Mouse (Mus musculus) hindbrain, embryonic 13.5 days (tissue): ENCODE results near the gene Dchs2. TPM values are rescaled to one million over a fixed set of nuclear protein-coding genes. Genes with fewer than 3 reads are reported as not detected.

Experiments used
- ATAC-seq: fragments of 200-750 bp; cut with Nextera tagmentation; 2 replicates; pipeline ENCODE4 v1.8.0; 2017; ENCODE audit warnings: moderate TSS enrichment; ENCODE audit not compliant: low FRiP score
- H3K27ac ChIP-seq: fragments of 300-500 bp; sonication (generic); 2 replicates; pipeline ENCODE4 v1.5.1; 2015; ENCODE audit warnings: inconsistent platforms, mild to moderate bottlenecking, moderate library complexity
- H3K27me3 ChIP-seq: fragments of 300-500 bp; sonication (generic); 2 replicates; pipeline ENCODE4 v1.6.1; 2015; ENCODE audit warnings: mild to moderate bottlenecking, inconsistent platforms
- H3K36me3 ChIP-seq: fragments of 300-500 bp; sonication (generic); 2 replicates; pipeline ENCODE4 v1.6.1; 2015; ENCODE audit warnings: mild to moderate bottlenecking, inconsistent platforms
- H3K4me1 ChIP-seq: fragments of 300-500 bp; sonication (generic); replicated peaks from 2 replicates; pipeline ENCODE4 v1.6.1; 2015; ENCODE audit warnings: inconsistent platforms
- H3K4me2 ChIP-seq: fragments of 300-500 bp; sonication (generic); 2 replicates; pipeline ENCODE4 v1.6.1; 2015; ENCODE audit warnings: inconsistent platforms, mild to moderate bottlenecking, moderate library complexity
- H3K4me3 ChIP-seq: fragments of 300-500 bp; sonication (generic); 2 replicates; pipeline ENCODE4 v1.5.1; 2015; ENCODE audit warnings: mild to moderate bottlenecking, inconsistent platforms
- H3K9ac ChIP-seq: fragments of 300-500 bp; sonication (generic); 2 replicates; pipeline ENCODE4 v1.6.1; 2015; ENCODE audit warnings: mild to moderate bottlenecking, inconsistent platforms
- H3K9me3 ChIP-seq: fragments of 300-500 bp; sonication (generic); 2 replicates; pipeline ENCODE4 v1.6.1; 2016; ENCODE audit warnings: inconsistent platforms
- WGBS: fragments of 180-500 bp; shearing (Covaris S2); methylation state at CpG from one replicate; pipeline ENCODE4 v1.1.7; 2015; 5-methylcytosine and 5-hydroxymethylcytosine counted together
- polyA plus RNA-seq: library from polyadenylated mRNA; unstranded; fragments of >200 nt; fragmentation: Nextera tagmentation; extraction: Ambion mirVana; gene quantifications from 2 replicates; pipeline ENCODE4 v1.2.1, GENCODE M21; 2015

The Dchs2 gene
- polyA plus RNA-seq, 1 experiment from 2014 or later = 0.87 TPM

- no peak for ATAC-seq
- Histone ChIP-seq H3K9ac (no peak overlapping the region), H3K27ac (no peak overlapping the region), H3K4me3 (no peak overlapping the region), H3K4me2 (no peak overlapping the region), H3K9me3 (no peaks in the 10 kb centered on the region), H3K27me3 (no peaks in the 10 kb centered on the region), H3K36me3 (no peaks in the 10 kb centered on the region), H3K4me1 (no peaks in the 10 kb centered on the region)
- WGBS = 88% methylated on average over 4 of the region's 4 CpGs
These were observed 90.3 kb downstream of the Dchs2 start for GRCm38 (mm10) chr3:83218059-83218458.

GRCm38 (mm10) chr3:83220101-83220500 lies 92.4 kb downstream of the Dchs2 start:
- no peaks in the 10 kb centered on the region for H3K27me3 ChIP-seq
- H3K27ac ChIP-seq = no peak overlapping the region
- no peaks in the 10 kb centered on the region for H3K36me3 ChIP-seq
- H3K4me1 ChIP-seq = no peaks in the 10 kb centered on the region
- 95% methylated on average over 2 of the region's 2 CpGs for WGBS
- H3K4me2 ChIP-seq = no peak overlapping the region
- no peak overlapping the region for H3K9ac ChIP-seq
- no peaks in the 10 kb centered on the region for H3K9me3 ChIP-seq
- no peak overlapping the region for H3K4me3 ChIP-seq
- no peak for ATAC-seq

GRCm38 (mm10) chr3:83222125-83222524 lies 94.4 kb downstream of the Dchs2 start:
- Histone ChIP-seq H3K27ac (no peak overlapping the region), H3K4me3 (no peak overlapping the region), H3K9me3 (no peaks in the 10 kb centered on the region), H3K9ac (no peak overlapping the region), H3K27me3 (no peaks in the 10 kb centered on the region), H3K4me2 (no peak overlapping the region), H3K4me1 (no peaks in the 10 kb centered on the region), H3K36me3 (no peaks in the 10 kb centered on the region)
- no peak for ATAC-seq
- WGBS = 61% methylated on average over 5 of the region's 5 CpGs

GRCm38 (mm10) chr3:83228383-83228782 lies 100.6 kb downstream of the Dchs2 start:
- no peaks in the 10 kb centered on the region for H3K27me3 ChIP-seq
- ATAC-seq = no peak
- no peaks in the 10 kb centered on the region for H3K9me3 ChIP-seq
- no peak overlapping the region for H3K27ac ChIP-seq
- H3K4me3 ChIP-seq = no peak overlapping the region
- no peaks in the 10 kb centered on the region for H3K36me3 ChIP-seq
- H3K4me2 ChIP-seq = no peak overlapping the region
- H3K4me1 ChIP-seq = no peaks in the 10 kb centered on the region
- H3K9ac ChIP-seq = no peak overlapping the region
- WGBS = 84% methylated on average over 9 of the region's 9 CpGs

- Histone ChIP-seq H3K4me3 (no peak overlapping the region), H3K27ac (no peak overlapping the region), H3K4me2 (no peak overlapping the region), H3K36me3 (no peaks in the 10 kb centered on the region), H3K4me1 (peaks cover 7% of the 10 kb centered on the region; the same call in 1 of the 2 replicates), H3K9ac (no peak overlapping the region), H3K27me3 (no peaks in the 10 kb centered on the region), H3K9me3 (no peaks in the 10 kb centered on the region)
- ATAC-seq = no peak
- 84% methylated on average over 2 of the region's 2 CpGs for WGBS
These were observed 102.6 kb downstream of the Dchs2 start for GRCm38 (mm10) chr3:83230326-83230725.

- Histone ChIP-seq H3K4me3 (no peak overlapping the region), H3K4me2 (no peak overlapping the region), H3K9me3 (no peaks in the 10 kb centered on the region), H3K36me3 (no peaks in the 10 kb centered on the region), H3K9ac (no peak overlapping the region), H3K27ac (no peak overlapping the region), H3K4me1 (peaks cover 7% of the 10 kb centered on the region; the same call in 1 of the 2 replicates), H3K27me3 (no peaks in the 10 kb centered on the region)
- 69% methylated on average over 4 of the region's 4 CpGs for WGBS
- ATAC-seq = no peak
These were observed 106.7 kb downstream of the Dchs2 start for GRCm38 (mm10) chr3:83234457-83234856.

- no peak for ATAC-seq
- Histone ChIP-seq H3K4me1 (peaks cover 7% of the 10 kb centered on the region; the same call in 1 of the 2 replicates), H3K4me3 (no peak overlapping the region), H3K27ac (no peak overlapping the region), H3K27me3 (no peaks in the 10 kb centered on the region), H3K36me3 (no peaks in the 10 kb centered on the region), H3K4me2 (no peak overlapping the region), H3K9ac (no peak overlapping the region), H3K9me3 (no peaks in the 10 kb centered on the region)
- 86% methylated on average over 5 of the region's 5 CpGs for WGBS
These were observed 107.3 kb downstream of the Dchs2 start for GRCm38 (mm10) chr3:83235061-83235460.

- Histone ChIP-seq H3K4me3 (no peak overlapping the region), H3K9ac (no peak overlapping the region), H3K27ac (no peak overlapping the region), H3K9me3 (no peaks in the 10 kb centered on the region), H3K36me3 (no peaks in the 10 kb centered on the region), H3K27me3 (no peaks in the 10 kb centered on the region), H3K4me1 (0 out of 2 replicates have a peak, but pooled peaks cover 2% of the 10 kb centered on the region), H3K4me2 (no peak overlapping the region)
- ATAC-seq = no peak
- WGBS = 55% methylated on average over 5 of the region's 5 CpGs
These were observed 118.8 kb downstream of the Dchs2 start for GRCm38 (mm10) chr3:83246536-83246935.

- H3K9ac ChIP-seq = no peak overlapping the region
- no peaks in the 10 kb centered on the region for H3K27me3 ChIP-seq
- no peak overlapping the region for H3K4me3 ChIP-seq
- ATAC-seq = no peak
- H3K36me3 ChIP-seq = no peaks in the 10 kb centered on the region
- WGBS = 91% methylated on average over 4 of the region's 4 CpGs
- 0 out of 2 replicates have a peak, but pooled peaks cover 2% of the 10 kb centered on the region for H3K4me1 ChIP-seq
- H3K4me2 ChIP-seq = no peak overlapping the region
- no peaks in the 10 kb centered on the region for H3K9me3 ChIP-seq
- no peak overlapping the region for H3K27ac ChIP-seq
These were observed 122.3 kb downstream of the Dchs2 start for GRCm38 (mm10) chr3:83250001-83250545.

- H3K9me3 ChIP-seq = no peaks in the 10 kb centered on the region
- H3K9ac ChIP-seq = no peak overlapping the region
- no peak overlapping the region for H3K4me2 ChIP-seq
- no peaks in the 10 kb centered on the region for H3K27me3 ChIP-seq
- no peak overlapping the region for H3K4me3 ChIP-seq
- no peaks in the 10 kb centered on the region for H3K4me1 ChIP-seq
- WGBS = 85% methylated on average over 7 of the region's 7 CpGs
- no peaks in the 10 kb centered on the region for H3K36me3 ChIP-seq
- no peak for ATAC-seq
- H3K27ac ChIP-seq = no peak overlapping the region
These were observed 124.2 kb downstream of the Dchs2 start for GRCm38 (mm10) chr3:83251899-83252298.

- WGBS = 72% methylated on average over 4 of the region's 4 CpGs
- H3K4me3 ChIP-seq = no peak overlapping the region
These were observed 131.7 kb downstream of the Dchs2 start for GRCm38 (mm10) chr3:83259421-83259820.

GRCm38 (mm10) chr3:83266009-83266408 lies 138.3 kb downstream of the Dchs2 start:
- H3K27me3 ChIP-seq = no peaks in the 10 kb centered on the region
- H3K4me1 ChIP-seq = no peaks in the 10 kb centered on the region
- no peaks in the 10 kb centered on the region for H3K36me3 ChIP-seq
- H3K4me3 ChIP-seq = no peak overlapping the region
- H3K9ac ChIP-seq = no peak overlapping the region
- H3K4me2 ChIP-seq = no peak overlapping the region
- H3K27ac ChIP-seq = no peak overlapping the region
- WGBS = 94% methylated on average over 4 of the region's 4 CpGs
- H3K9me3 ChIP-seq = no peaks in the 10 kb centered on the region
- ATAC-seq = no peak

More at GRCm38 (mm10) chr3:83259421-83259820, 131.7 kb downstream of the Dchs2 start:
- H3K27ac ChIP-seq = no peak overlapping the region
- no peaks in the 10 kb centered on the region for H3K9me3 ChIP-seq
- no peak for ATAC-seq
- no peak overlapping the region for H3K9ac ChIP-seq
- no peaks in the 10 kb centered on the region for H3K27me3 ChIP-seq
- H3K4me2 ChIP-seq = no peak overlapping the region
- no peaks in the 10 kb centered on the region for H3K4me1 ChIP-seq
- H3K36me3 ChIP-seq = no peaks in the 10 kb centered on the region

- no peaks in the 10 kb centered on the region for H3K36me3 ChIP-seq
- no peaks in the 10 kb centered on the region for H3K27me3 ChIP-seq
- no peak overlapping the region for H3K4me3 ChIP-seq
- no peak overlapping the region for H3K4me2 ChIP-seq
- no peaks in the 10 kb centered on the region for H3K4me1 ChIP-seq
- no peak overlapping the region for H3K27ac ChIP-seq
- no peak for ATAC-seq
- no peak overlapping the region for H3K9ac ChIP-seq
- H3K9me3 ChIP-seq = no peaks in the 10 kb centered on the region
- WGBS = 89% methylated on average over 14 of the region's 14 CpGs
These were observed 142.5 kb downstream of the Dchs2 start for GRCm38 (mm10) chr3:83270228-83270627.
